Mouse (Mus musculus): ENCODE results near the gene Zscan5b.

- TF ChIP-seq POLR2A (IDR thresholded peaks at IDR 0.05; ENCODE audit: borderline replicate concordance, low read depth, low read length) (no peak), CTCF (IDR thresholded peaks at IDR 0.05; ENCODE audit: low read depth, low read length) (no peak)
These were observed 40.0 kb downstream of the Zscan5b start for GRCm38 (mm10) chr7:6262120-6262519.
